Mouse (Mus musculus) heart, embryonic 11.5 days (tissue): ENCODE measurements around the gene Rbm45. TPM values are rescaled to one million over a fixed set of nuclear protein-coding genes. Genes with fewer than 3 reads are reported as not detected.
A peak's percentile ranks its signal among the peaks of the same experiment; 100 is the strongest.

ENCODE experiments used
- ATAC-seq: fragments of 200-750 bp; cut with Nextera tagmentation; replicated peaks from 2 replicates; pipeline ENCODE4 v1.8.0; 2017; ENCODE audit warnings: moderate library complexity; ENCODE audit not compliant: insufficient number of reproducible peaks, low FRiP score, low TSS enrichment
- H3K27ac ChIP-seq: fragments of 300-500 bp; sonication (generic); 2 replicates; pipeline ENCODE4 v1.5.1; 2014; ENCODE audit warnings: mild to moderate bottlenecking, low read depth, low read length
- H3K27me3 ChIP-seq: fragments of 300-500 bp; sonication (generic); 2 replicates; pipeline ENCODE4 v1.6.1; 2014; ENCODE audit warnings: mild to moderate bottlenecking, low read length, mixed read lengths; ENCODE audit not compliant: control insufficient read depth, insufficient read depth
- H3K36me3 ChIP-seq: fragments of 300-500 bp; sonication (generic); 2 replicates; pipeline ENCODE4 v1.6.1; 2014; ENCODE audit warnings: mild to moderate bottlenecking, low read length, moderate library complexity, mixed read lengths; ENCODE audit not compliant: control insufficient read depth, insufficient read depth
- H3K4me1 ChIP-seq: fragments of 300-500 bp; sonication (generic); 2 replicates; pipeline ENCODE4 v1.6.1; 2014; ENCODE audit warnings: low read length; ENCODE audit not compliant: control insufficient read depth, insufficient read depth
- H3K4me2 ChIP-seq: fragments of 300-500 bp; sonication (generic); 2 replicates; pipeline ENCODE4 v1.6.1; 2014; ENCODE audit warnings: mild to moderate bottlenecking, moderate library complexity
- H3K4me3 ChIP-seq: fragments of 300-500 bp; sonication (generic); 2 replicates; pipeline ENCODE4 v1.5.1; 2014; ENCODE audit warnings: low read depth, low read length
- H3K9ac ChIP-seq: fragments of 300-500 bp; sonication (generic); 2 replicates; pipeline ENCODE4 v1.6.1; 2014; ENCODE audit warnings: mild to moderate bottlenecking, low read depth, low read length, moderate library complexity
- H3K9me3 ChIP-seq: fragments of 300-500 bp; sonication (generic); replicated peaks from 2 replicates; pipeline ENCODE4 v1.6.1; 2016; ENCODE audit warnings: low read length; ENCODE audit not compliant: control insufficient read depth
- WGBS: fragments of 180-500 bp; shearing (Covaris S2); extraction: QIAGEN DNeasy Blood & Tissue Kit; methylation state at CpG from one replicate; pipeline ENCODE4 v1.1.7; 2014; ENCODE audit not compliant: insufficient replicate concordance; 5-methylcytosine and 5-hydroxymethylcytosine counted together
- polyA plus RNA-seq: library from polyadenylated mRNA; unstranded; fragments of >200 nt; fragmentation: Nextera tagmentation; extraction: Ambion mirVana; gene quantifications from 2 replicates; pipeline ENCODE4 v1.2.1, GENCODE M21; 2014

The Rbm45 gene
- polyA plus RNA-seq, 1 experiment from 2014 or later = 11.0 TPM

GRCm38 (mm10) chr2:76338215-76339156, 31.3 kb upstream of the Rbm45 start, which contains the start of gene Pde11a:
Gene Pde11a (minus strand): TSS chr2:76338774.
- peak; percentile 35; the same call in 1 of the 2 replicates for ATAC-seq
- peak within 1 kb of the TSS; percentile 50 for H3K4me3 ChIP-seq
- H3K36me3 ChIP-seq = no peaks in the 10 kb centered on the region
- H3K4me2 ChIP-seq = peak within 1 kb of the TSS; percentile 86
- H3K9me3 ChIP-seq = no peaks in the 10 kb centered on the region
- peak within 1 kb of the TSS; percentile 61 for H3K9ac ChIP-seq
- H3K27me3 ChIP-seq = peaks cover 16% of the 10 kb centered on the region
- 15% methylated on average over 41 of the region's 41 CpGs for WGBS
- no peaks in the 10 kb centered on the region for H3K4me1 ChIP-seq
- H3K27ac ChIP-seq = no peak within 1 kb of the TSS

GRCm38 (mm10) chr2:76342146-76342545, 27.6 kb upstream of the Rbm45 start:
- Histone ChIP-seq H3K4me3 (no peak overlapping the region), H3K27ac (no peak overlapping the region), H3K4me2 (no peak overlapping the region), H3K4me1 (no peaks in the 10 kb centered on the region), H3K9ac (no peak overlapping the region), H3K36me3 (no peaks in the 10 kb centered on the region), H3K9me3 (no peaks in the 10 kb centered on the region), H3K27me3 (peaks cover 16% of the 10 kb centered on the region)
- no peak for ATAC-seq
- WGBS = 85% methylated on average over 9 of the region's 9 CpGs

GRCm38 (mm10) chr2:76347839-76348238, 21.9 kb upstream of the Rbm45 start:
- no peak overlapping the region for H3K4me2 ChIP-seq
- H3K9me3 ChIP-seq = no peaks in the 10 kb centered on the region
- 78% methylated on average over 6 of the region's 6 CpGs for WGBS
- no peak overlapping the region for H3K27ac ChIP-seq
- H3K36me3 ChIP-seq = no peaks in the 10 kb centered on the region
- H3K4me1 ChIP-seq = no peaks in the 10 kb centered on the region
- no peak overlapping the region for H3K9ac ChIP-seq
- no peaks in the 10 kb centered on the region for H3K27me3 ChIP-seq
- no peak for ATAC-seq
- H3K4me3 ChIP-seq = no peak overlapping the region

GRCm38 (mm10) chr2:76360226-76360625, 9.6 kb upstream of the Rbm45 start, which contains the start of gene Cyct:
Gene Cyct (minus strand): TSS chr2:76360450.
- WGBS = 80% methylated on average over 11 of the region's 11 CpGs
- Histone ChIP-seq H3K36me3 (no peaks in the 10 kb centered on the region), H3K27ac (no peak within 1 kb of the TSS), H3K9me3 (no peaks in the 10 kb centered on the region), H3K27me3 (no peaks in the 10 kb centered on the region), H3K9ac (no peak within 1 kb of the TSS), H3K4me3 (no peak within 1 kb of the TSS), H3K4me2 (no peak within 1 kb of the TSS), H3K4me1 (no peaks in the 10 kb centered on the region)
- ATAC-seq = no peak

GRCm38 (mm10) chr2:76362111-76362510, 7.7 kb upstream of the Rbm45 start:
- no peaks in the 10 kb centered on the region for H3K36me3 ChIP-seq
- no peak for ATAC-seq
- H3K9ac ChIP-seq = no peak overlapping the region
- H3K9me3 ChIP-seq = no peaks in the 10 kb centered on the region
- H3K4me1 ChIP-seq = no peaks in the 10 kb centered on the region
- no peak overlapping the region for H3K4me3 ChIP-seq
- H3K4me2 ChIP-seq = no peak overlapping the region
- WGBS = 42% methylated on average over 2 of the region's 2 CpGs
- no peaks in the 10 kb centered on the region for H3K27me3 ChIP-seq
- H3K27ac ChIP-seq = no peak overlapping the region

- ATAC-seq = no peak
- H3K9me3 ChIP-seq = no peaks in the 10 kb centered on the region
- H3K36me3 ChIP-seq = no peaks in the 10 kb centered on the region
- no peak overlapping the region for H3K4me3 ChIP-seq
- WGBS = 64% methylated on average over 4 of the region's 4 CpGs
- H3K4me2 ChIP-seq = no peak overlapping the region
- no peak overlapping the region for H3K9ac ChIP-seq
- H3K4me1 ChIP-seq = peaks cover under 1% of the 10 kb centered on the region; the same call in 1 of the 2 replicates
- H3K27ac ChIP-seq = no peak overlapping the region
- no peaks in the 10 kb centered on the region for H3K27me3 ChIP-seq
Measured at GRCm38 (mm10) chr2:76365811-76366210, 4.0 kb upstream of the Rbm45 start.

- H3K36me3 ChIP-seq = no peaks in the 10 kb centered on the region
- H3K9ac ChIP-seq = no peak overlapping the region
- H3K4me2 ChIP-seq = no peak overlapping the region
- H3K4me1 ChIP-seq = peaks cover 7% of the 10 kb centered on the region; the same call in 1 of the 2 replicates
- ATAC-seq = no peak
- 19% methylated on average over 9 of the region's 9 CpGs for WGBS
- H3K4me3 ChIP-seq = no peak overlapping the region
- no peaks in the 10 kb centered on the region for H3K9me3 ChIP-seq
- no peaks in the 10 kb centered on the region for H3K27me3 ChIP-seq
- no peak overlapping the region for H3K27ac ChIP-seq
Measured at GRCm38 (mm10) chr2:76367188-76367922, 2.4 kb upstream of the Rbm45 start.

- Histone ChIP-seq H3K9me3 (no peaks in the 10 kb centered on the region), H3K4me3 (peak overlapping the region; percentile 97; the same call in 1 of the 2 replicates), H3K4me1 (peaks cover 7% of the 10 kb centered on the region; the same call in 1 of the 2 replicates), H3K27me3 (no peaks in the 10 kb centered on the region), H3K9ac (no peak overlapping the region), H3K36me3 (peaks cover 5% of the 10 kb centered on the region), H3K4me2 (no peak overlapping the region), H3K27ac (no peak overlapping the region)
- 63% methylated on average over 13 of the region's 13 CpGs for WGBS
- ATAC-seq = no peak
Measured at GRCm38 (mm10) chr2:76368861-76369660, 723 bp upstream of the Rbm45 start.
